Mouse (Mus musculus): ENCODE measurements at regions not wholly inside any gene's neighbourhood (a gene's known extent, or its start where the extent isn't known, plus 50 kb on each side); places are given as distances from the start of the nearest gene placed in this dataset.
"Not testable (repeated sequence)": the region's sequence is repeated elsewhere in the genome, so short reads cannot be mapped to it uniquely, and the experiment has no call there.

DNA sequence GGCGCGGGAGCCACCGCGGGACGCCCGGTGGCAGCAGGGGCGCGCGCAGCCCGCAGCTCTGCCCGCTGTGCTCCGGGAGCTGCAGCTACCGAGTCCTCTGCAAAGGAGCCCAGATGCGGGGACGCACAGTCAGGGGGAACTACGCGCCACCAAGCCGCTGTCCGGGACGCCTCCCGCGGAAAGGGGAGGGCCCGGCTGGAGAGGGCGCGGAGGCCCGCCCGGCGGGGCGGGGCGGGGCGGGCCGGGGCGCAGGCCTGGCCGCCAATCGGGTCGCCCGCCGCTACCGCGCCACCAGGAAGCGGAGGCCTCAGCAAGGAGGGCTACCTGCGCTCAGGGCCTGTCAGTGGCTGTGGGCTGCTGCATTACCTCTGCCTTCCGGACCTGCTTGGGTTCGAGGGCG is 1156.9 kb downstream of the Gm10330 start:
- DNase-seq (ENCODE audit: low spot score); H3K4me2 ChIP-seq (ENCODE audit: low read length); H3K27me3 ChIP-seq (replicated peaks; ENCODE audit: control insufficient read depth, insufficient read depth, low read length); H3K9ac ChIP-seq (ENCODE audit: low read length); H3K4me3 ChIP-seq (ENCODE audit: low read depth, low read length); H3K9me3 ChIP-seq (ENCODE audit: control insufficient read depth, low read length); H3K36me3 ChIP-seq (ENCODE audit: control insufficient read depth, insufficient read depth, low read length); H3K27ac ChIP-seq (ENCODE audit: low read depth); H3K4me1 ChIP-seq (replicated peaks; ENCODE audit: control insufficient read depth, insufficient read depth, low read length): not testable (repeated sequence)
- no CpG with 5 or more reads among the region's 45 CpGs for WGBS
- peak; percentile 80 for ATAC-seq (replicated peaks; ENCODE audit: low FRiP score, low TSS enrichment, low read depth)

Data from intestine, embryonic 14.5 days (tissue).